Mouse (Mus musculus): ENCODE data around the gene Mroh8. TPM values are rescaled to one million over a fixed set of nuclear protein-coding genes. Genes with fewer than 3 reads are reported as not detected.

Mroh8 gene
- polyA plus RNA-seq, 1 experiment from 2014 or later = 0.42 TPM

Other genes with a start within 250 kb of the Mroh8 start
- 6.9 and 7.3 TPM in 2 replicates for gene Soga1, start 200.3 kb downstream of the Mroh8 start, polyA plus RNA-seq (2016; fragmentation: Nextera tagmentation; extraction: Ambion mirVana)
- not detected in 2 replicates for gene Tldc2, start 192.5 kb downstream of the Mroh8 start, polyA plus RNA-seq (2016; fragmentation: Nextera tagmentation; extraction: Ambion mirVana)
- 17.1 and 20.6 TPM in 2 replicates for gene Samhd1, start 144.3 kb downstream of the Mroh8 start, polyA plus RNA-seq (2016; fragmentation: Nextera tagmentation; extraction: Ambion mirVana)
- 30.5 and 30.9 TPM in 2 replicates for gene Rbl1, start 75.0 kb downstream of the Mroh8 start, polyA plus RNA-seq (2016; fragmentation: Nextera tagmentation; extraction: Ambion mirVana)
- gene Rpn2, start 532 bp downstream of the Mroh8 start, polyA plus RNA-seq (2016; fragmentation: Nextera tagmentation; extraction: Ambion mirVana) = 222 and 226 TPM in 2 replicates
- 1.0 and 1.1 TPM in 2 replicates for gene Ghrh, start 68.0 kb upstream of the Mroh8 start, polyA plus RNA-seq (2016; fragmentation: Nextera tagmentation; extraction: Ambion mirVana)
- 66.5 and 75.6 TPM in 2 replicates for gene Manbal, start 88.0 kb upstream of the Mroh8 start, polyA plus RNA-seq (2016; fragmentation: Nextera tagmentation; extraction: Ambion mirVana)
- 33.5 and 36.6 TPM in 2 replicates for gene Src, start 138.9 kb upstream of the Mroh8 start, polyA plus RNA-seq (2016; fragmentation: Nextera tagmentation; extraction: Ambion mirVana)

Measured in midbrain, embryonic 12.5 days (tissue).